Mouse (Mus musculus) midbrain, embryonic 10.5 days (tissue): Measurements from ENCODE around the gene Tceal7. TPM values are rescaled to one million over a fixed set of nuclear protein-coding genes. Genes with fewer than 3 reads are reported as not detected.

Experiments
- DNase-seq: peaks from one replicate; pipeline ENCODE4 v3.0.0-alpha.2; 2017; ENCODE audit warnings: low spot score
- H3K27ac ChIP-seq: fragments of 300-500 bp; sonication (generic); replicated peaks from 2 replicates; pipeline ENCODE4 v1.5.1; 2016; ENCODE audit warnings: mild to moderate bottlenecking
- H3K27me3 ChIP-seq: fragments of 300-500 bp; sonication (generic); 2 replicates; pipeline ENCODE4 v1.6.1; 2016; ENCODE audit warnings: low read depth, mild to moderate bottlenecking; ENCODE audit not compliant: poor library complexity, severe bottlenecking
- H3K36me3 ChIP-seq: fragments of 300-500 bp; sonication (generic); 2 replicates; pipeline ENCODE4 v1.6.1; 2016; ENCODE audit warnings: mild to moderate bottlenecking, moderate library complexity
- H3K4me1 ChIP-seq: fragments of 300-500 bp; sonication (generic); 2 replicates; pipeline ENCODE4 v1.6.1; 2016
- H3K4me3 ChIP-seq: fragments of 300-500 bp; sonication (generic); 2 replicates; pipeline ENCODE4 v1.5.1; 2016; ENCODE audit warnings: mild to moderate bottlenecking, moderate library complexity
- H3K9me3 ChIP-seq: fragments of 300-500 bp; sonication (generic); replicated peaks from 2 replicates; pipeline ENCODE4 v1.6.1; 2016; ENCODE audit warnings: mild to moderate bottlenecking
- WGBS: fragments of 180-500 bp; shearing (Covaris S2); methylation state at CpG from one replicate; pipeline ENCODE4 v1.1.7; 2016; 5-methylcytosine and 5-hydroxymethylcytosine counted together
- polyA plus RNA-seq: library from polyadenylated mRNA; unstranded; fragments of >200 nt; fragmentation: Nextera tagmentation; extraction: Ambion mirVana; gene quantifications from 2 replicates; pipeline ENCODE4 v1.2.1, GENCODE M21; 2016

Gene Tceal7
- polyA plus RNA-seq, 1 experiment from 2014 or later: 0.70 TPM

GRCm38 (mm10) chrX:136204406-136204805 is 10.2 kb upstream of the Tceal7 start:
- H3K4me1 ChIP-seq: peaks cover 6% of the 10 kb centered on the region; the same call in 1 of the 2 replicates
- H3K9me3 ChIP-seq: no peaks in the 10 kb centered on the region
- H3K27ac ChIP-seq: no peak overlapping the region
- WGBS: 74% methylated on average over 6 of the region's 6 CpGs
- no peak overlapping the region for H3K4me3 ChIP-seq
- no peak for DNase-seq
- H3K27me3 ChIP-seq: peaks cover 35% of the 10 kb centered on the region
- no peaks in the 10 kb centered on the region for H3K36me3 ChIP-seq

- DNase-seq: no peak
- H3K27me3 ChIP-seq: peaks cover 18% of the 10 kb centered on the region
- H3K36me3 ChIP-seq: peaks cover 4% of the 10 kb centered on the region; the same call in 1 of the 2 replicates
- H3K9me3 ChIP-seq: no peaks in the 10 kb centered on the region
- no peak overlapping the region for H3K27ac ChIP-seq
- WGBS: 77% methylated on average over 2 of the region's 2 CpGs
- 0 out of 2 replicates have a peak, but pooled peaks cover 5% of the 10 kb centered on the region for H3K4me1 ChIP-seq
- H3K4me3 ChIP-seq: no peak overlapping the region
Observed at GRCm38 (mm10) chrX:136213396-136213795, 1.2 kb upstream of the Tceal7 start.

GRCm38 (mm10) chrX:136216303-136216702 is 1.7 kb downstream of the Tceal7 start:
- Histone ChIP-seq H3K4me3 (no peak overlapping the region), H3K27ac (no peak overlapping the region), H3K27me3 (peaks cover 9% of the 10 kb centered on the region; the same call in 1 of the 2 replicates), H3K36me3 (peaks cover 4% of the 10 kb centered on the region; the same call in 1 of the 2 replicates), H3K4me1 (0 out of 2 replicates have a peak, but pooled peaks cover 5% of the 10 kb centered on the region), H3K9me3 (no peaks in the 10 kb centered on the region)
- 73% methylated on average over 1 of the region's 1 CpGs for WGBS
- DNase-seq: no peak

- Histone ChIP-seq H3K36me3 (no peaks in the 10 kb centered on the region), H3K4me1 (no peaks in the 10 kb centered on the region), H3K4me3 (no peak overlapping the region), H3K27ac (no peak overlapping the region), H3K27me3 (peaks cover 27% of the 10 kb centered on the region), H3K9me3 (no peaks in the 10 kb centered on the region)
- WGBS: 84% methylated on average over 6 of the region's 6 CpGs
- no peak for DNase-seq
Observed at GRCm38 (mm10) chrX:136223714-136224113, 9.1 kb downstream of the Tceal7 start.

GRCm38 (mm10) chrX:136227768-136228167 is 13.2 kb downstream of the Tceal7 start:
- 83% methylated on average over 5 of the region's 5 CpGs for WGBS
- no peak overlapping the region for H3K27ac ChIP-seq
- peaks cover 25% of the 10 kb centered on the region for H3K27me3 ChIP-seq
- no peaks in the 10 kb centered on the region for H3K9me3 ChIP-seq
- H3K4me1 ChIP-seq: no peaks in the 10 kb centered on the region
- no peak overlapping the region for H3K4me3 ChIP-seq
- no peak for DNase-seq
- H3K36me3 ChIP-seq: no peaks in the 10 kb centered on the region

GRCm38 (mm10) chrX:136238118-136238517 is 23.5 kb downstream of the Tceal7 start:
- no peak for DNase-seq
- 46% methylated on average over 3 of the region's 3 CpGs for WGBS

GRCm38 (mm10) chrX:136243181-136243580 is 28.6 kb downstream of the Tceal7 start:
- Histone ChIP-seq H3K27ac (no peak overlapping the region), H3K27me3 (peaks cover 18% of the 10 kb centered on the region), H3K36me3 (peaks cover 11% of the 10 kb centered on the region), H3K4me3 (no peak overlapping the region), H3K4me1 (peaks cover 6% of the 10 kb centered on the region; the same call in 1 of the 2 replicates), H3K9me3 (no peaks in the 10 kb centered on the region)
- WGBS: 86% methylated on average over 2 of the region's 2 CpGs
- DNase-seq: no peak

More at GRCm38 (mm10) chrX:136238118-136238517, 23.5 kb downstream of the Tceal7 start:
- Histone ChIP-seq H3K36me3 (no peaks in the 10 kb centered on the region), H3K4me3 (no peak overlapping the region), H3K27ac (no peak overlapping the region), H3K4me1 (no peaks in the 10 kb centered on the region), H3K9me3 (no peaks in the 10 kb centered on the region), H3K27me3 (0 out of 2 replicates have a peak, but pooled peaks cover 4% of the 10 kb centered on the region)

GRCm38 (mm10) chrX:136244574-136245229 is 30.1 kb downstream of the Tceal7 start, which contains the start of gene Tceal9:
TSS of gene Tceal9 (plus strand) at chrX:136245079.
- Histone ChIP-seq H3K9me3 (no peaks in the 10 kb centered on the region), H3K27ac (peak within 1 kb of the TSS; percentile 87), H3K27me3 (peaks cover 23% of the 10 kb centered on the region), H3K36me3 (peaks cover 11% of the 10 kb centered on the region), H3K4me3 (peak within 1 kb of the TSS; percentile 64), H3K4me1 (peaks cover 6% of the 10 kb centered on the region; the same call in 1 of the 2 replicates)
- DNase-seq: peak; percentile 75
- 22% methylated on average over 20 of the region's 20 CpGs for WGBS

GRCm38 (mm10) chrX:136245521-136246071 is 31.0 kb downstream of the Tceal7 start:
- peak; percentile 43 for DNase-seq
- H3K27me3 ChIP-seq: peaks cover 32% of the 10 kb centered on the region
- peak overlapping the region; percentile 87 for H3K27ac ChIP-seq
- H3K36me3 ChIP-seq: peaks cover 11% of the 10 kb centered on the region
- peaks cover 6% of the 10 kb centered on the region; the same call in 1 of the 2 replicates for H3K4me1 ChIP-seq
- no peaks in the 10 kb centered on the region for H3K9me3 ChIP-seq
- WGBS: 23% methylated on average over 15 of the region's 15 CpGs
- peak overlapping the region; percentile 64 for H3K4me3 ChIP-seq

GRCm38 (mm10) chrX:136248811-136249210 is 34.2 kb downstream of the Tceal7 start:
- H3K9me3 ChIP-seq: no peaks in the 10 kb centered on the region
- H3K27ac ChIP-seq: no peak overlapping the region
- 94% methylated on average over 6 of the region's 6 CpGs for WGBS
- H3K36me3 ChIP-seq: peaks cover 11% of the 10 kb centered on the region
- H3K27me3 ChIP-seq: peaks cover 44% of the 10 kb centered on the region
- peaks cover 6% of the 10 kb centered on the region; the same call in 1 of the 2 replicates for H3K4me1 ChIP-seq
- DNase-seq: no peak
- H3K4me3 ChIP-seq: no peak overlapping the region

GRCm38 (mm10) chrX:136249671-136250070 is 35.1 kb downstream of the Tceal7 start:
- H3K4me3 ChIP-seq: no peak overlapping the region
- H3K27ac ChIP-seq: no peak overlapping the region
- no peaks in the 10 kb centered on the region for H3K9me3 ChIP-seq
- 86% methylated on average over 7 of the region's 7 CpGs for WGBS
- peaks cover 11% of the 10 kb centered on the region for H3K36me3 ChIP-seq
- H3K27me3 ChIP-seq: peaks cover 43% of the 10 kb centered on the region
- no peak for DNase-seq
- peaks cover 6% of the 10 kb centered on the region; the same call in 1 of the 2 replicates for H3K4me1 ChIP-seq

- WGBS: 76% methylated on average over 6 of the region's 6 CpGs
- Histone ChIP-seq H3K27me3 (peaks cover 30% of the 10 kb centered on the region), H3K36me3 (peaks cover 10% of the 10 kb centered on the region), H3K4me3 (no peak overlapping the region), H3K27ac (no peak overlapping the region), H3K4me1 (no peaks in the 10 kb centered on the region), H3K9me3 (no peaks in the 10 kb centered on the region)
- DNase-seq: no peak
Observed at GRCm38 (mm10) chrX:136252023-136252729, 37.6 kb downstream of the Tceal7 start.
